Mouse (Mus musculus) adrenal gland, adult 2 months (tissue): ENCODE results near the gene Aldh16a1. TPM values are rescaled to one million over a fixed set of nuclear protein-coding genes. Genes with fewer than 3 reads are reported as not detected.
A peak's percentile ranks its signal among the peaks of the same experiment; 100 is the strongest.

Source experiments
- DNase-seq: peaks from one replicate; pipeline ENCODE4 v3.0.0; 2021
- polyA plus RNA-seq: library from polyadenylated mRNA; depleted of rRNA; stranded (reverse); fragments of >200 nt; gene quantifications from 2 replicates; pipeline ENCODE4 v1.2.3, GENCODE M21; 2012
- total RNA-seq, 2 experiments: library from RNA; stranded (reverse); gene quantifications; 2 replicates each; pipeline ENCODE4 v1.2.3; 2021

The Aldh16a1 gene
- total and polyA plus RNA-seq, 3 experiments, result 81.3 to 92.6 (median 86.6) TPM

DNA sequence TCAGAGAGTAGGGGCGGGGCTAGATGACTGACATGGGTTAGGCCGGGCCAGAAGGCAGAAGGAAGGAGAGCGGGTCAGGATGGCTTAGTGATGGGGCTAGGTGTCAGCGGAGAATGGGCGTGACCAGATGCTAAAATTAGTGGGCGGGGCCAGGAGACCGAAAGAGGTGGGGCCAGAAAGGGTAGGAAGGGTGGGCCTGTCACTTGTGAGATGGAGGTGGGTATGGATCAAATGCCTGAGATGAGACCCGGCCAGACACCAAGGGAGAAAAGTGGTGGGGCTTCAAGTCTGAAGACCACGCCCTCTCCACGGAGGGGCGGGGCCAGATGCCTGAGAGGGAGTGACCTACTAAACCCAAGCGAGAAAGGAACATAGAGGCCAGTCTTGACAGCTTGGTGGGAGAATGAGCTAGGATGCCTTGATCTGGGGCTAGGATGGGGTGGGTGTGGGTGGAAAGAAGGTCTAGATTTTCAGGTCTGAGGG lies 19.8 kb downstream of the Aldh16a1 start:
- no peak for DNase-seq

GRCm38 (mm10) chr7:45133446-45134159 lies 20.8 kb downstream of the Aldh16a1 start:
- no peak for DNase-seq

DNA sequence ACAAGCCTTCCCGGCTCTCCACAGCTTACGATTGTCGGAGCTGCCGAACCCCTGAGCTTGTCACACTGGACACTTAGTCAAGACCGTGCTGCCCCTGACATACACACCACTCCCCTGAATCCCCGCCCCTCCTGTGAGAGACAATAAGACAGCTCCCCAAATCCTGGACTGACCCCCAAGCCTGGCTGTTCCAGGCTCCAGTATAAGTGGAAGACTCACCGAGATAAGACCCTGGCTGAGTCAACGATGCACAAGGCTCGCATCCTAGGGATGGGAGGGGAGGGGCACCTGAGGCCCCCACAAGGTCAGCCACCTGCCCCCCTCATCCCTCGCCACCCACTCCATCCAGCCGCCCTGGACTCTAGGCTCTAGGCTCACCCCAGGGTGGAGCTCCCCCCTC lies 22.5 kb downstream of the Aldh16a1 start:
- DNase-seq, result no peak

DNA sequence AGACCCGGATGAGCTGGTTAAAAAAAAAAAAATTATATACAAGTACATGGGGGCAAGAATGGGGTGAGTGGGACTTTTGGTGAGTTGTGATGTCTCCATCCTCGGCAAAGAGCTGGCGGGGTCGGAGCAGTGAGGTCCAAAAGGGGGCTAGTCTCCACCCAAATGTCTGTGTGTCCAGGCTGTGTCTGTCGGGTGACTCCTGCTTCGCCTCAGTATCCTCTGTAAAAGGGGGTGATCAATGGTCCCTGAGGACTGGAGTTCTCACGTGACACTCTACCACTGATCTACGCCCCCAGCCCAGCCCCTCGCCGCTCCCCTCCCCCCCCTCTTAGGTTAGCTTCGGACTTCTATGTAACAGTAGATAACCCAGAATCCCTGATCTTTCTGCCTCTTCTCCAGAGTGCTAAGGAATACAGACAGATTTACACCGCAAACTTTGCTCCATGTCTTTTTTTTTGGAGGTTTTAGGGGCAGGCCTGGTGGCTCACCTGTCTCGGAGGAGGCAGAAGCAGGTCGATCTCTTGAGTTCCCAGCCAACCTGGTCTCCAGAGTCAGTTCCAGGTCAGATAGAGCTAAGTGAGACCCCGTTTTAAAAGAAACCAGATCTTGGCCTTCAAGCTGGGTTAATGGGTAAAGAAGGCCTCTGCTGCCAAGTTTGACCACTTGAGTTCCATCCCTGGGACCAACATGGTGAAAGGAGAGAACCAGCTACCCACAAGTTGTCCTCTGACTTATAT lies 24.4 kb downstream of the Aldh16a1 start:
- DNase-seq, result no peak

DNA sequence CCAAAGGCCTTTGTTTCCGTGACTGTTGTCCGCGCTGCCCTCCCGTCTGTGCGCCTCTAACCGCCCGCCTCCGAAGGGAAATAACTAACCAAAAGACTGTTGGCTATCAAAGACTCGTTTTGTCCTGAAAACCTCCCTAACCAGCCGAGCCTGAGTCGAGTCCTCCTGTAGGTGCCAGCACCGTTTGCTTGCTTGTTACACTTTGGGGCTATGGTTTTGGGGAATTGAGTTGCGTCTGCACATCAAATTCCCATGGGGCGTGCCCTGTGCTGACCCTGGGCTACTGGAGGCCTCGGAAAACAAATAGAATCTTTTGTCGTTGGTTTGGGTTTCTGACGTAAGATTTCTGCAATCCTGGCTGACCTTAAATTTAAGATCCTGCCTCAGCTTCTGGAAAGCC lies 25.1 kb downstream of the Aldh16a1 start:
- DNase-seq, result no peak

- DNase-seq, result peak; percentile 99
Measured at GRCm38 (mm10) chr7:45128624-45129246, 25.6 kb downstream of the Aldh16a1 start, which contains the start of gene Rpl13a. Rpl13a (minus strand) TSS chr7:45128761.

DNA sequence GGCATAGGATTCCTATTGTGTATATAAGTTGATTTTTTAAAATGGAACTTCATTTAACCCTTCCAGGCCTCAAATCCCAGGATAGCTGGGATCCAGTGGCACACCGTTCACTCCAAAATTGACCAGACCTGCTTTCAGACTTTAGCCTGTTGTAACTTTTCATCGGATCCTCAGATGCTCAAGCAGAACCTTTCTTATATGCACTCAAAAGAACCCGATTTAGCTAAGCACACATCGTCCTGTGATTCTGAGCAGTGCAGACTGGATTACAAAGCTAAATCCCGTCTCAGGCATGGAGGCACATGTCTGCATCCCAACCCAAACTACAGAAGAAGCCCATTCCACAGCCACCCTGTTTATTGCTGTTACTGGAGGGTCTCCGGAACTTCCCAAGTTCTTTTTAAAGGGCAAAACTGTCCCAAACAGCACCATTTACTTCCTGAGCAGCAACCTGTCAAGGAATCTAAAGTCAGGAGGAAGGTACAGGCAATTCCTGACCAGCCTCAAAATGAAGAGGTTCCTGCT lies 26.6 kb downstream of the Aldh16a1 start:
- DNase-seq, result no peak

DNA sequence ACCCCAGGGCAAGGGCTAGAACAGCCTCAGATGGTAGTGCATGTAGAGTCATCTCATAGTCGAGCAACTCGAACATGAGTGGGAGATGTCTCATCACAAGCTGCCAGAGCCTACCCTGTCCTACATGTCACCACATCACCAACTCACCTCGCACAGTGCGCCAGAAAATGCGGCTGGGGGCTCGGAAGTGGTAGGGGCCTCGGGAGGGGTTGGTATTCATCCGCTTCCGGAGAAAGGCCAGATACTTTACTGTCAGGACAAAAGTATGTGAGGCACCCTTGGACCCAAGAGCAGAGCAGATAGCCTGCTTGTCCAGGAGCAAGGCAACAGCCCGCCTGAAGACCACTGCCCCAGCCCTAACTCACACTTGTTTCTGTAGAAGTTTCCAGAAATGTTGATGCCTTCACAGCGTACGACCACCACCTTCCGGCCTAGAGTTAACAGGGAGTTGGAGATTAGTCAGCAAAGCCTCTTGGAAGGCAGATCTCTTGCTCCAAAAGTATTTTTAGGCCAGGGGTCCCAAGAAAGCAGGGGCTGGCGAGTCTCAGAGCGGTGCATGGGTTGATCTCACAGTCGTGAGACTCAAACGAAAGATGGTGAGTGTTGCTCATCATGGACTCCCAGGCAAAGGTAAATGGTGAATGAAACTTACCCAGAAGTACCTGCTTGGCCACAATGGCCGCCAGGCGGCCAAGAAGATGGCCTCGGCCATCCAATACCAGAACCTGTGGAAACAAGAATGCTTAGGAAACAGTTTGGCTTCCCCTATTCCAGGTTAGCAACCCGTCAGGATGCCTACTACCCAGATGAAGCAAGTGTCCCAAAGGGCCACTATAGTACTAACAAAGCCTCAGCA lies 27.3 kb downstream of the Aldh16a1 start:
- peak; percentile 22 for DNase-seq

- peak; percentile 26 for DNase-seq
Measured at GRCm38 (mm10) chr7:45126147-45126843, 28.1 kb downstream of the Aldh16a1 start.

GRCm38 (mm10) chr7:45125649-45126048 lies 28.7 kb downstream of the Aldh16a1 start:
- peak; percentile 19 for DNase-seq

DNA sequence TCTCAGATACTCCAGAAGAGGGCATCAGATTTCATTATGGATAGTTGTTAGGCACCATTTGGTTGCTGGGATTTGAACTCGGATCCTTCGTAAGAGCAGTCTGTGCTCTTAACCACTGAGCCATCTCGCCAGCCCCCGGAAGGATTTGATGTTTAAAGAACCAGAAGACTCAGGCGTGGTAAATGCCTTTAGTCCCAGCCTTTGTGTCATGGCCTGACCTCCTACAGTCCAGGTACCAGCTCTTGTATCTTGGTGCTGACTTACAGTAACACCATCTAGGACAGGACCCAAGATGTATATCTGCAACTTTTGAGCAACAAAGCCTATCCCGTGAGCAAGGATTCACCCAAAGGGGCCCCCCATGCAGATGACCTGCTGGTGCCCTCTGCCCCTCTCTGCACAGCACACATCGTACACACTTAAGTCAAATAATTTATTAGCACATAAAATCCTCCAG lies 29.2 kb downstream of the Aldh16a1 start:
- no peak for DNase-seq

GRCm38 (mm10) chr7:45124224-45125143 lies 29.9 kb downstream of the Aldh16a1 start, which contains the start of gene Rps11:
Rps11 (minus strand) TSS chr7:45124439.
- DNase-seq, result peak; percentile 99

GRCm38 (mm10) chr7:45123186-45123570 lies 31.2 kb downstream of the Aldh16a1 start:
- DNase-seq, result peak; percentile 42

DNA sequence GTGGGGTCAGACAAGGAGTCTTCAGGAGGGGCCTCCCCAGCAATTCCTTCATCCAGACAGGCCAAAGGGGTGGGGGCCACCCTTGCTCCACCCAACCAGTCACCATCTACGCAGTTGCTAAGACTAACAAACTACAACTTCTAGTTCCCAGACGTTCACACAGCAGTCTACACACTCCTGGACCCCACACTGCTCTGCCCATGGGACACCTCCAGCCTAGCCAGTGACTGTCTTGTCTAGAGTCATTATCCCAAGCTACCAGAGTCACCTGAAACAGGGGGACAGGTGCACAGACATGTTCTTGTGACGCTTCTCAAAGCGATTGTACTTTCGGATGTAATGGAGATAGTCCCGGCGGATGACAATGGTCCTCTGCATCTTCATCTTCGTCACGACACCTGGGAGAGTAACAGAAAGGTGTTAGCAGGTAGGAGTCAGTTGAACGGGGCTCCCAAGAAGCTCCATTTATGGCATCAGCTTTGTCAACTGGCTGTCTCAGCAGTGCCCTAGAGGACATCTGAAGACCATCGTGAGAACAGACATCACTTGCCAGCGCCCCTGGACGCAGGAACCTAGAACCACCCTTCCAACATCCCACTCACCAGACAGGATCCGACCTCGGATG lies 31.7 kb downstream of the Aldh16a1 start:
- no peak for DNase-seq

- DNase-seq, result no peak
Measured at GRCm38 (mm10) chr7:45121966-45122365, 32.4 kb downstream of the Aldh16a1 start.

DNA sequence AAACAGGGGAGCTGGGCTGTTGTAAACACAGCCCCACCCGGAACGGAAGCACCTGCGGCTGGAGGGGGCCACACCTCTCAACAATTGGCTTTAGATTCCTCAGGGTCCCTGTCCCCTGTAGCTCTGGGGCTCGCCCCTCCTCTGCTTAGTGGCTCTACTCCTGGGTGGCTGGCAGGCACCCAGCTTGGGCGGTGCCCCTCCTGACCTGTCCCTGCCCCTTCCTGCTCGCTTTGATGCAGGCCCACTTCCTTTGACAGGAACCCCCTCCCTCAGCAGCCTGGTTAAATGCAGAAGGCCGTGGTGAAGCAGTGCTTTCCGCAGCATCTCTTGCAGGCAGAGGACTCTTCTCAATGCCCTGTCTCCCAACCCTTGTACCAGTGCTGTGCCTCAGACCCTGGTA lies 33.0 kb downstream of the Aldh16a1 start:
- peak; percentile 60 for DNase-seq

GRCm38 (mm10) chr7:45119780-45120709 lies 34.3 kb downstream of the Aldh16a1 start:
- DNase-seq, result no peak

- peak; percentile 66 for DNase-seq
Measured at GRCm38 (mm10) chr7:45118336-45118735, 36.0 kb downstream of the Aldh16a1 start.
